Mouse (Mus musculus) stomach, embryonic 15.5 days (tissue): ENCODE data around the gene Slc30a1. TPM values are rescaled to one million over a fixed set of nuclear protein-coding genes. Genes with fewer than 3 reads are reported as not detected.

Experiments
- ATAC-seq: fragments of 200-750 bp; cut with Nextera tagmentation; 2 replicates; pipeline ENCODE4 v1.8.0; 2017; ENCODE audit warnings: low read depth, moderate number of reproducible peaks, moderate TSS enrichment; ENCODE audit not compliant: insufficient read depth, low FRiP score
- H3K27ac ChIP-seq: fragments of 300-500 bp; sonication (generic); 2 replicates; pipeline ENCODE4 v1.5.1; 2015; ENCODE audit warnings: mild to moderate bottlenecking, inconsistent platforms
- H3K27me3 ChIP-seq: fragments of 300-500 bp; sonication (generic); replicated peaks from 2 replicates; pipeline ENCODE4 v1.6.1; 2015; ENCODE audit warnings: inconsistent platforms
- H3K36me3 ChIP-seq: fragments of 300-500 bp; sonication (generic); 2 replicates; pipeline ENCODE4 v1.6.1; 2015; ENCODE audit warnings: inconsistent platforms
- H3K4me1 ChIP-seq: fragments of 300-500 bp; sonication (generic); 2 replicates; pipeline ENCODE4 v1.6.1; 2015; ENCODE audit warnings: inconsistent platforms
- H3K4me2 ChIP-seq: fragments of 300-500 bp; sonication (generic); 2 replicates; pipeline ENCODE4 v1.6.1; 2015; ENCODE audit warnings: mild to moderate bottlenecking, inconsistent platforms
- H3K4me3 ChIP-seq: fragments of 300-500 bp; sonication (generic); replicated peaks from 2 replicates; pipeline ENCODE4 v1.5.1; 2015; ENCODE audit warnings: inconsistent platforms
- H3K9ac ChIP-seq: fragments of 300-500 bp; sonication (generic); 2 replicates; pipeline ENCODE4 v1.6.1; 2015; ENCODE audit warnings: inconsistent platforms
- H3K9me3 ChIP-seq: fragments of 300-500 bp; sonication (generic); 2 replicates; pipeline ENCODE4 v1.6.1; 2016; ENCODE audit warnings: inconsistent platforms
- WGBS: fragments of 180-500 bp; shearing (Covaris S2); methylation state at CpG from one replicate; pipeline ENCODE4 v1.1.7; 2015; 5-methylcytosine and 5-hydroxymethylcytosine counted together
- polyA plus RNA-seq: library from polyadenylated mRNA; unstranded; fragments of >200 nt; fragmentation: Nextera tagmentation; extraction: Ambion mirVana; gene quantifications from 2 replicates; pipeline ENCODE4 v1.2.1, GENCODE M21; 2015

Gene Slc30a1
- polyA plus RNA-seq, 1 experiment from 2014 or later = 4.5 TPM

DNA sequence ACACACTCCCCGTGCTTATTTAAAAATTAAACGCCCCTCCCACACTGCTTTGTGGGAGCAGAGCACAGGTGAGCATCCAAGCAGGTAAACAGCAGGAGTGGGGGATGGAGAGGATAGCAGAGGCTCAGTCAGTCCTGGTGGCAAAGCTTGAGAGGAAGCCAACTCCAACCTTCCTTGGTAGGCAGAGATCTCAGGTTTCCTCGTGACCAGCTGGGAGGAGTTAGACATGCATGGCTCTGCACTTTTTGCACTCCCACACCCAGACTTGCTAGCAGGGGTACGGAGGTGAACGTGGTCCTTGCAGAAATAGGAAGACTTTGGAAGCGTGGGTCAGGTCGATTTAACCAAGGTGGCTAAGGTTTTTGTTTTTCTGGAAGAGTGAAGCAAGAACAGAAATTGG is 21.8 kb downstream of the Slc30a1 start:
- no peak overlapping the region for H3K9ac ChIP-seq
- H3K36me3 ChIP-seq = no peaks in the 10 kb centered on the region
- no peaks in the 10 kb centered on the region for H3K9me3 ChIP-seq
- no peak overlapping the region for H3K4me3 ChIP-seq
- H3K4me1 ChIP-seq = no peaks in the 10 kb centered on the region
- H3K4me2 ChIP-seq = no peak overlapping the region
- 61% methylated on average over 7 of the region's 7 CpGs for WGBS
- no peak overlapping the region for H3K27ac ChIP-seq
- ATAC-seq = no peak; the same call in 1 of the 2 replicates
- H3K27me3 ChIP-seq = no peaks in the 10 kb centered on the region

DNA sequence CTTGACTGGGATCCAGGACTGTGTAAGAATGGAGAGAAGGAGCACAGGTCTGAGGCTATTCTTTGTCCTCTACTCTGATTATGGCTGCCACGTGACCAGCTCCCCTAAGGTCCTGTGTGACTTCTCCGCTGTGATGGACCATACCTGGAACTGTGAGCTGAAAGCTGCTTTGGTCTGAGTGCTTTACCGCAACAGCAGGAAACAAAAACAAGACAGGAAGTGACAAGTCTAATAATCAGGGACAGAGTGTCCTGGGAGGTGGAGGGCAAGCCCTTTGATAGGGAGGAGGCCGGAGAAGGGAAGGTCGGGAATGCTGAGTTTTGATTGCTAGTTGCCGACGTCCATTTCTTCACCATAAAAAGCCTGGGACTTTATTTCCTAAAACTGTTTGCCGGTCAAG is 22.5 kb downstream of the Slc30a1 start:
- ATAC-seq = no peak
- 73% methylated on average over 8 of the region's 8 CpGs for WGBS
- Histone ChIP-seq H3K4me3 (no peak overlapping the region), H3K9ac (no peak overlapping the region), H3K27me3 (no peaks in the 10 kb centered on the region), H3K27ac (no peak overlapping the region), H3K4me1 (no peaks in the 10 kb centered on the region), H3K36me3 (no peaks in the 10 kb centered on the region), H3K9me3 (no peaks in the 10 kb centered on the region), H3K4me2 (no peak overlapping the region)

DNA sequence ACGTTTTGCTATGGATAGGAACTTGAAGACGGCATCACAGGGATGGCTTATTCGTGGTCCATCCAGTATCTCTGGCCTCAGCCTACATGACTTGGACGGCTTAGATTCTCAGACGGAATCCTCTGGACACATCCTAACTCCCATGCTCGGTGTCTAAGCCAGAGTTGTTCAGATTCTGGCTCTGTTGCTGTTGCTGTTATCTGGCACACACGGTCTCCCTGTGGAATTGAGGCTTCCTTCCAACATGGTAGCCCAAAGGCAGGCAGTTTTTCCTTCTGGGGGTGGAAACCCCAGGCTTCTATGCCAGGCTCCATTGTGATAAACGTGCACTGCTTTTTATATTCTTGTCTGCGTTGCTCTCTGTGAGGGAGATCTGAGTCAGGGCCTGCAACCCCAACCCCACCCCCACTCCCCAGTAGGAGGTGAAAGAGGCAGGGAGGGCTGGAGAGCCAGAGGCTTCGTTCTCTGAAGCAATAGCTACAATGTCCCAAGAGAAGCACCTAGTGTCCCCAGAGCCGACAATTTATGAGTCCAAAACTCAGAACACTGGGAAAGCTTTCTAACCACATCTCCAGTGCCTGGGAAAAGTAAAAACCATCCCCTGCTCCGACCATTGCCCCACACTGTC is 23.4 kb downstream of the Slc30a1 start:
- no peak overlapping the region for H3K4me3 ChIP-seq
- no peak for ATAC-seq
- H3K9ac ChIP-seq = no peak overlapping the region
- H3K4me2 ChIP-seq = no peak overlapping the region
- no peaks in the 10 kb centered on the region for H3K9me3 ChIP-seq
- no peak overlapping the region for H3K27ac ChIP-seq
- no peaks in the 10 kb centered on the region for H3K4me1 ChIP-seq
- H3K27me3 ChIP-seq = no peaks in the 10 kb centered on the region
- 65% methylated on average over 12 of the region's 12 CpGs for WGBS
- H3K36me3 ChIP-seq = no peaks in the 10 kb centered on the region

DNA sequence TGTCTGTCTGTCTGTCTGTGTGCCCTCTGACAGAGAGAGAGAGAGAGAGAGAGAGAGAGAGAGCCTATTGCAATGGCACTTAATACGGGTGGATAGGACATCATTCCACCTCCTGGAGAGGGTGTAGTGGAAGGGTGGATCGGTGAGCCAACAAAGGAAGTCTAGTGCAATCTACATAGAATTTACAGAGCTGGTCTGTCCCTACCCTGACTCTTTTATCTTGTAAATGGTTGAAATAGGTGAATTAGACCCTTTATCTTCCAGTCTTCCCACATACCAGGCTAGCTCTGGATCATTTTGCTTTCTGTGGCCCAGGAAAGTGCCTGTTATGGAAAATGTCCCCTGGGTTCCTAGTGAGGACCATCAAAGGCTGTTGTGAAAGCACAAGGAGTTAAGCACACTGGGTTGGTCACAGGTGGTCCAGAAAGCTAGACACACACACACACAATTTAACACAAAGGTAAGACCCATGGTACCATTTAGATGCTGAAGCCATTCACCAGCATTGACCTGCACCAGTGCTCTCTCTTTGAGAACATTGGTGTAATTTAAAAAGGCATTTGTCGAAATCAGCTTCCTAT is 24.0 kb downstream of the Slc30a1 start:
- Histone ChIP-seq H3K36me3 (no peaks in the 10 kb centered on the region), H3K4me1 (no peaks in the 10 kb centered on the region), H3K4me2 (no peak overlapping the region), H3K9ac (no peak overlapping the region), H3K4me3 (no peak overlapping the region), H3K27me3 (no peaks in the 10 kb centered on the region), H3K9me3 (no peaks in the 10 kb centered on the region), H3K27ac (no peak overlapping the region)
- 82% methylated on average over 3 of the region's 3 CpGs for WGBS
- ATAC-seq = no peak

DNA sequence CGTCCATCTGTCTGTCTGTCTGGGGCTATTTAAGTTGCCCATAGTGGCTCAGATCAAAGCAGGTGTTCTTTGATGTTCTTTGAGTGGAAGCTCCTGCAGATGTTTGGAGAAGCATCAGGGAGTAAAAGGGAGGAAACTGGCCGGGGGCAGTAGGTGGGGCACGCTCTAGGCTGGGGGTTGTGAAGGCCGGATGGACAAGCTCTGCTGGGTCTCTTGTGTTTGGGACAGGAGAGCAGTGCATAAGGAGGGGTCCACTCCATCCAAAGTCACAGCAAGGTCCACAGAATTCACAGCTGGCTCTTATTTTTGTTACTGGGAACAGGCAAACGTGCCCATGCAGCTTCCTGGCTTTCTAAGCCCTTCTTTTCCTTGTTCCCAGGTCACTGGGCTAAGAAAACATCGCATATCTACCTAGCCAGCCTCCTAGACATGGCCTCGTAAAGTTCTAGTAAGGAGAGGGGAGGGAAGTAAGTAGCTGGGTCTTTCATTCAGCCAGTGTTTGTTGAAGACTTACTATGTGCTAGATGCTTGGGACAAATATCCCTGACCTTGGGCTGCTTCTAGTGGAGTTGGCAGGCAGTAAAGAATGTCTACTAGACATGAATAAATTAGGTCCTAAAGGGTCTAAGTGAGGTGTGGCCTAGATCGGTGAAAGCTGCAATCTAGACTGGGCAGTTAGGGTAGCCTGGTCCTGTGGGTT is 25.9 kb downstream of the Slc30a1 start:
- ATAC-seq = no peak
- Histone ChIP-seq H3K4me1 (no peaks in the 10 kb centered on the region), H3K9ac (no peak overlapping the region), H3K9me3 (no peaks in the 10 kb centered on the region), H3K4me3 (no peak overlapping the region), H3K4me2 (no peak overlapping the region), H3K27ac (no peak overlapping the region), H3K36me3 (no peaks in the 10 kb centered on the region), H3K27me3 (no peaks in the 10 kb centered on the region)
- WGBS = 60% methylated on average over 8 of the region's 8 CpGs

DNA sequence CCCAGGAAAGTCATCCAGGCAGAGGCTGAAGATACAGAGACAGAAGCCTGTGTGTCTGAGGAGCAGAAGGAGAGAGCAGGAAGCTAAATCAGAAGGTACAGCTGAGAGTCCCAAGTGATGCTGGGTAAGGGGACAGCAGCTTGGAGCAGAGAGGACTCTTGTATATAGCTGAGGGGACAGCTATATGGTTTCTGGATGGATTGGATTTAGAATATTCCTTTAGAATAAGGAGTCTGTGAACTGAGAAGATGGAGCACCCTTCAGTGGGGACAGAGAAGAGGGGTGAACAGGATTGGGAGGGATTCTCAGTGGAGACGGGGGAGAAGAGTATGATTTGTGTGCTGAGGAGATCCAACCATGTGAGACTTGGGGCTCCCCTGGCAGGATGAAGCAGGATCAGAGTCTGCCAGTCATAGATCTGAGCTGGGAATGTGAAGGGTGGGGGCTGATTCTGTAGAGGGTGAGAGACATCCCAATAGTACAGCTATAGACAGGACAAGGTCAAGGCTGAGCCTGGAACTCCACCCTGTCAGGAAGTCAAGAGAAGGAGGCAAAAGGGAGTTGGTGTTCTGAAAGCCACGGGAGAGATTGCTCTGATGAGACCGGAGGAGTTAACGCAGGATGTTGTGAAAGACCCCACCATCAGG is 26.5 kb downstream of the Slc30a1 start:
- no peaks in the 10 kb centered on the region for H3K27me3 ChIP-seq
- H3K27ac ChIP-seq = no peak overlapping the region
- H3K9me3 ChIP-seq = no peaks in the 10 kb centered on the region
- ATAC-seq = no peak
- no peaks in the 10 kb centered on the region for H3K4me1 ChIP-seq
- 61% methylated on average over 4 of the region's 4 CpGs for WGBS
- H3K4me2 ChIP-seq = no peak overlapping the region
- no peak overlapping the region for H3K9ac ChIP-seq
- no peak overlapping the region for H3K4me3 ChIP-seq
- no peaks in the 10 kb centered on the region for H3K36me3 ChIP-seq

DNA sequence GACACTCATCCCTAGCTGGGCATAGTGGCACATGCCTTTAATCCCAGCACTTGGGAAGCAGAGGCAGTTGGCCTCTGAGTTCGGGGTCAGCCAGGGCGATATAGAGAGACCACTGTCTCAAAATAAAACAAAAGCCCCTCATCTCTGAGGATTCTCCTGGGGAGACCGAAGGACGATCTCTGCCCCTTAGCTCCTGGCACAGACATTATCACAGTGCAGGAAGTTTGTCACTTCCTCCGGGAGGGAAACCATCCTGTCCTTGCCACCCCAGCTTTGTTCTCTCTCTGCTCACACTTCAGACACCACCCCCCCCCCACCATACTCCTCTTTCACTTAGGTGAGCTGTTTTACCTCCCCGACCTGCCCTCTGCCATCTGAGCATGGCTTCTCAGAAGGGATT is 37.1 kb downstream of the Slc30a1 start:
- Histone ChIP-seq H3K27me3 (no peaks in the 10 kb centered on the region), H3K9me3 (no peaks in the 10 kb centered on the region), H3K36me3 (no peaks in the 10 kb centered on the region), H3K4me2 (no peak overlapping the region), H3K9ac (no peak overlapping the region), H3K4me1 (0 out of 2 replicates have a peak, but pooled peaks cover 3% of the 10 kb centered on the region), H3K4me3 (no peak overlapping the region), H3K27ac (no peak overlapping the region)
- no peak for ATAC-seq
- 75% methylated on average over 6 of the region's 6 CpGs for WGBS

DNA sequence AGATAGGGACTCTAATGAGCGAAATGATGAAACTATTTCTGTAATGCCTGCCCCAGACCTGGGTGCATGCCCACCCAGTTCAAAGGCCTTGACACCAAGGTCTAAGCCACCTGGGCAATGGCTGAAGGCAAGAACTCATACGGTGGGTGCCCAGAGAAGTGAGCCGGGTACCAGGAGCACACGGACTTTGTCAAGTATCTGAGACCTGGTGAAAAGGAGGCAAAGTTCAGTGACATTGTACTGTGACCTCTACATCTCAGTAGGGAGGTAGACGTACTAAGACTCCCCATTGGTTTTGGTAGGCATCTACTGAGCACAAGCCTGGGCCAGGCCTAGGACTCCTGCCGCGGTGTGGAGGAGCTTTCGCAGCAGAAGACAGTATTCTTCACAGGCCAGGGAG is 38.8 kb downstream of the Slc30a1 start:
- no peak overlapping the region for H3K4me3 ChIP-seq
- H3K27ac ChIP-seq = no peak overlapping the region
- H3K36me3 ChIP-seq = no peaks in the 10 kb centered on the region
- H3K9me3 ChIP-seq = no peaks in the 10 kb centered on the region
- ATAC-seq = no peak
- WGBS = 89% methylated on average over 8 of the region's 8 CpGs
- 0 out of 2 replicates have a peak, but pooled peaks cover 3% of the 10 kb centered on the region for H3K4me1 ChIP-seq
- H3K27me3 ChIP-seq = no peaks in the 10 kb centered on the region
- no peak overlapping the region for H3K4me2 ChIP-seq
- H3K9ac ChIP-seq = no peak overlapping the region

DNA sequence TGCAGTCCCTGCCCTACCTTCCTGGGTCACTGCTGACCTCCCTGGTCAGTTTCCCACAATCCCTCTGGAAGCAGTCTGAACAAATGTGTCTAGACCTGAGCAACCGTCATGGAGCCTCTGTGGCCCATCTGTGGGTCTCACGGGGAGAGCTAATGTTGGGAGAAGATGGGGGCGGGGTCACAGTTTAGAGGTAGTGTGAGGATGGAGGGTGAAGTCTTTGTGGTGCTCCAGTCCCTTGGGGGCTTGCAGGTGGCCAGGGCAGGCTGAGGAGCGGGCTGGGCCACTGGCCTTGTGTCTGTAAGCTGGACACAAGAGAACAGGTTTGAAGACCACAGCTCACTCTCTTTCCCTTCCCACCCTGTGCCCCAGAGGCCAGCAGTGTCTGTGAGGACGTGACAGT is 39.2 kb downstream of the Slc30a1 start:
- Histone ChIP-seq H3K4me2 (no peak overlapping the region), H3K9me3 (no peaks in the 10 kb centered on the region), H3K4me3 (no peak overlapping the region), H3K27me3 (no peaks in the 10 kb centered on the region), H3K27ac (no peak overlapping the region), H3K36me3 (no peaks in the 10 kb centered on the region), H3K4me1 (0 out of 2 replicates have a peak, but pooled peaks cover 3% of the 10 kb centered on the region), H3K9ac (no peak overlapping the region)
- WGBS = 72% methylated on average over 5 of the region's 5 CpGs
- ATAC-seq = no peak

DNA sequence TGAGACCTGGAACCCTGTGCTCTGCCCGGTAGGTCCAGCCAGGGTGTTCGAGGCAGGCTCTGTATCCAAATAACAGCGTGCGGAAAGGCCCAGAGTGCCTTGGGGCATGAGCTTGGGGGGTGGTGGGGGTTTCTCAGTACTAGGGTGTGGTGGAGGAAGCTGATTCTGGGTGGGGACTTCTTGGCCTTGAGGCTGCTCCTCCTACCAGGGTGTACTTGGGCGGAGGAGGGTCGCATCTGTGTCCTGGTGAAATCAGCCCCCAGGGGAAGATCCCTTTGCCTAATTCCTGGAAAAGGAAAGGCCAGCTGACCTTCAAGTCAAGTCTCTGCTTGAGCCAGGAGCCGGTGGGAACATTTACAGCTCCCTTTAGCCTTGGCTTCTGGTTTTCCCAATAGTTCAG is 39.7 kb downstream of the Slc30a1 start:
- Histone ChIP-seq H3K4me2 (no peak overlapping the region), H3K4me1 (0 out of 2 replicates have a peak, but pooled peaks cover 3% of the 10 kb centered on the region), H3K36me3 (no peaks in the 10 kb centered on the region), H3K9me3 (no peaks in the 10 kb centered on the region), H3K4me3 (no peak overlapping the region), H3K27me3 (no peaks in the 10 kb centered on the region), H3K27ac (no peak overlapping the region), H3K9ac (no peak overlapping the region)
- WGBS = 70% methylated on average over 7 of the region's 7 CpGs
- ATAC-seq = no peak

DNA sequence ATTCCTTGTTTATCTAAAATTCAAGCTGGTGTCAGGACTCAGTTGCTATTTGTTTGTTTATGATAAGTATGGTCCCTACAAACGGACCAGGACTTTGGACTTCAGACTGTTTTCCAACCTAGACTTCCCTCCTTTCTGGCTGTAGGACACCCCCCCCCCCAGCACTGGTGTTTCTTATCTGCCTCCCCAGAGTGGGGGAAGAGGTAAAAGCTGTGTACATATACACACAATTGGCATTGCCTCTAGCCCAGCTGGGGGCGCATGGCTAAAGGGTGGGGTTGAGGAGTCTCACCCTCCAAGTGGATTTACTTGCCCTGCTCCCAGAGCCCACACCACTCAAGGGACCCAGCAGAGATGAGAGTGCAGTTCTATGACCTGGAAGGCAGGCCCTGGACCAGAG is 40.3 kb downstream of the Slc30a1 start:
- 59% methylated on average over 2 of the region's 2 CpGs for WGBS
- H3K9ac ChIP-seq = no peak overlapping the region
- ATAC-seq = peak; percentile 65; the same call in 1 of the 2 replicates
- 0 out of 2 replicates have a peak, but pooled peaks cover 3% of the 10 kb centered on the region for H3K4me1 ChIP-seq
- H3K27ac ChIP-seq = no peak overlapping the region
- H3K4me2 ChIP-seq = no peak overlapping the region
- no peaks in the 10 kb centered on the region for H3K27me3 ChIP-seq
- no peak overlapping the region for H3K4me3 ChIP-seq
- no peaks in the 10 kb centered on the region for H3K9me3 ChIP-seq
- H3K36me3 ChIP-seq = no peaks in the 10 kb centered on the region

DNA sequence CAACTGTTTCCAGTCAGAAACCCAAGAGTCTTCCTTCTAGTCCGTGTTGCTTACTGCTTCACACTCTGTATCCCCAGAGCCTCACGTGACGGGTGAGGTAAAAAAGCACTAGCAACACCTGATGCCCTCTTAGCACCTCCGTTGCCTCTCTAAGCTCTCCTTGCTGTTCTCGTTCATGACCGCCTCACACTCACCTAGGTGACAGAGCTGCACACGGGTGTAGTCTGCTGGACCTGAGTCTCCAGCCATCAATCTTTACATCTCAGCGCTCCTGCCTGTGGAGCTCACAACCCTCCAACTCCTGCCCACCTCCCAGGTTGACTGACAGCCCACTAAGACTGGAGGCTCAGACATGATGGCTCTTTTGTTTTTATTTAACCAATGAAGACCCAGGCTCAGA is 41.2 kb downstream of the Slc30a1 start:
- H3K4me1 ChIP-seq = 0 out of 2 replicates have a peak, but pooled peaks cover 3% of the 10 kb centered on the region
- H3K36me3 ChIP-seq = no peaks in the 10 kb centered on the region
- no peaks in the 10 kb centered on the region for H3K9me3 ChIP-seq
- H3K4me2 ChIP-seq = no peak overlapping the region
- no peaks in the 10 kb centered on the region for H3K27me3 ChIP-seq
- no peak overlapping the region for H3K27ac ChIP-seq
- 70% methylated on average over 8 of the region's 8 CpGs for WGBS
- no peak overlapping the region for H3K4me3 ChIP-seq
- H3K9ac ChIP-seq = no peak overlapping the region
- ATAC-seq = no peak
